Mouse (Mus musculus): ENCODE measurements around the gene Kctd2. TPM values are rescaled to one million over a fixed set of nuclear protein-coding genes. Genes with fewer than 3 reads are reported as not detected.
A peak's percentile ranks its signal among the peaks of the same experiment; 100 is the strongest.

Gene Kctd2
- polyA plus RNA-seq, 1 experiment, result 37.8 TPM

DNA sequence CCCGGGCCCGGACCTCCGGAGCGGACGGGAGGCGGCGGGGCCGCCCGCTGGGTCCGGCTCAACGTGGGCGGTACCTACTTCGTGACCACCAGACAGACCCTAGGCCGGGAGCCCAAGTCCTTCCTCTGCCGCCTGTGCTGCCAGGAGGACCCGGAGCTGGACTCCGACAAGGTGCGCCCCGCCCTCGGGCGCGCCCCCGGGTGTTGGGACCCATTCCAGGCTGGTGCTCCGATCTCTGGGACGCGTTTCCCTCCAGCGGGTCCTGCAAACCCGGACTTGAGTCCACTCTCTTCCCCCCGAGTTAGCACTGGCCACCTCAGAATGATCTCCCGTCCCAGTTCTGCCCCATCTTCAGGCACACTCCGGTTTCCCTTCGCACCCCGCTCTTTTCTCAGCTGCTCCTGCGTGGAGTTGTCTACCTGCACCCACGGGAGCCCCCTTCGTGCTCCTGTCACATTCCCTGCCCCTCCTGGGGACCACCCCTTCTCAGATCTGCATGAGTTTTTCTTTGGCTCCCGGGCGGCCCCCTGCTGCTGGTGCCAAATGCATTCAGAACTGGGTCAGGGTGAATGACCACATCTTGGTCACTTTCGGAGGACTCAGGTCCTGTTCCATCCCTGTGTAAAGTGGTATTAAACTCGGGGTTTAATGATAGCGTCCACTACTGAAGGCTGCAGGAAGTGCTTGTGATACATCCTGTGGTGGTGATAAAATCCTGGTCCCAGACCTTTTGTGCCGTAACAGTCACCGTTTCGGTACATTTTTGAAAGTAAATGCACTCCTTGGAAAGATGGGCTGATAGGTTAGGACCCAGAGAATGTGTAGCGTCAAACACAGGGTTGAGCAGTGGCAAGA lies 635 bp downstream of the Kctd2 start:
- peaks cover 3% of the 10 kb centered on the region; the same call in 1 of the 2 replicates for H3K36me3 ChIP-seq (ENCODE audit: control insufficient read depth, insufficient read depth, low read length)
- H3K27ac ChIP-seq (ENCODE audit: insufficient read depth, low read depth, low read length), result peak overlapping the region; percentile 70
- TF ChIP-seq POLR2A (IDR thresholded peaks at IDR 0.05; ENCODE audit: low read depth, low read length), result no peak
- no peak for TF ChIP-seq CTCF (conservative IDR thresholded peaks at IDR 0.05; ENCODE audit: insufficient read depth, insufficient read length, low read depth, low read length)
- DNase-seq, result peak; percentile 72
- 1% methylated on average over 45 of the region's 45 CpGs for WGBS
- peaks cover 15% of the 10 kb centered on the region for H3K4me1 ChIP-seq (ENCODE audit: control insufficient read depth, insufficient read depth, low read length)
- peak overlapping the region; percentile 98 for H3K4me3 ChIP-seq (ENCODE audit: insufficient read depth, low read depth, low read length)
- no peaks in the 10 kb centered on the region for H3K27me3 ChIP-seq (replicated peaks; ENCODE audit: control insufficient read depth, insufficient read depth, low read length)

DNA sequence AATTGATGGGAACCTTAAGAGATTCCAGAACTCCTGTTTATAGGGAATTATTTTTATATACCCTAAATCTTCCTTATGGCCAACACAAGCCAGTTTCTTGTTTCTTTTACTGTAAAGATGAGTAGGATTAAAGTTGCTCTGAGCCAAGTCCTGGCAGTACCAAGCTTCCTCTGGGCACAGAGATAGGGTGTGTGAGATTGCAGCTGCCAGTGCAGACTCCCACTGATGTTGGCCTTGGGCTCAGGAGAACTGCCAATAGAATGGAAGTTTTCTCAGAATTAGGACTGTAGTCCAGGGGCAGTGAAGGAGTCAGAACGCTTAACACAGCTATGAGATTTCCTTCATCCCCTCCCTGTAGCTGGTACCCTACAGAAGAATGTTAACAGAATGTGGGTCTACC lies 1.4 kb downstream of the Kctd2 start:
- Histone ChIP-seq H3K4me1 (ENCODE audit: control insufficient read depth, insufficient read depth, low read length) (peaks cover 15% of the 10 kb centered on the region), H3K4me3 (ENCODE audit: insufficient read depth, low read depth, low read length) (0 out of 2 replicates have a peak overlapping the region, but pooled peaks have one; percentile 7), H3K27ac (ENCODE audit: insufficient read depth, low read depth, low read length) (no peak overlapping the region), H3K36me3 (ENCODE audit: control insufficient read depth, insufficient read depth, low read length) (no peaks in the 10 kb centered on the region), H3K27me3 (replicated peaks; ENCODE audit: control insufficient read depth, insufficient read depth, low read length) (no peaks in the 10 kb centered on the region)
- WGBS, result 26% methylated on average over 1 of the region's 1 CpGs
- DNase-seq, result peak; percentile 43
- TF ChIP-seq CTCF (conservative IDR thresholded peaks at IDR 0.05; ENCODE audit: insufficient read depth, insufficient read length, low read depth, low read length), result no peak
- no peak for TF ChIP-seq POLR2A (IDR thresholded peaks at IDR 0.05; ENCODE audit: low read depth, low read length)

- H3K27ac ChIP-seq (ENCODE audit: insufficient read depth, low read depth, low read length), result no peak overlapping the region
- WGBS, result 85% methylated on average over 16 of the region's 16 CpGs
- TF ChIP-seq CTCF (conservative IDR thresholded peaks at IDR 0.05; ENCODE audit: insufficient read depth, insufficient read length, low read depth, low read length) (no peak), POLR2A (IDR thresholded peaks at IDR 0.05; ENCODE audit: low read depth, low read length) (no peak)
- H3K27me3 ChIP-seq (replicated peaks; ENCODE audit: control insufficient read depth, insufficient read depth, low read length), result no peaks in the 10 kb centered on the region
- H3K4me1 ChIP-seq (ENCODE audit: control insufficient read depth, insufficient read depth, low read length), result peaks cover 15% of the 10 kb centered on the region
- H3K4me3 ChIP-seq (ENCODE audit: insufficient read depth, low read depth, low read length), result no peak overlapping the region
- DNase-seq, result no peak
- H3K36me3 ChIP-seq (ENCODE audit: control insufficient read depth, insufficient read depth, low read length), result no peaks in the 10 kb centered on the region
Measured at GRCm38 (mm10) chr11:115421972-115422371, 2.0 kb downstream of the Kctd2 start.

DNA sequence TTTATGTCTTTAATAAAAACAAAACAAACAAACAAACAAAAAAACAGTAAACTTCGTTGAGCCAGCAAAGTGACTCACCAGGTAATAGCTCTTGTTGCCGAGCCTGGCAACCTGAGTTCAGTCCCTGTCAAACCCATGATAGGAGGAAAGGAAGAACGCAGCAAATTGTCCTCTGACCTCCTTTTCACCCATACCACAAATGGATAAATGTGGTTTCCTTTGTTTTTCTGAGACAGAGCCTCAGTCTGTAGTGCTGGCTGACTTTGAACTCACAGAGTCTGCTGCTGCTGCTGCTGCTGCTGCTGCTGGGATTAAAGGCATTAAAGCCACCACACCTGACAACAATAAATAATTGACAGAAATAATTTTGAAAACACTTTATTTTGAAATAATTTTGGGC lies 3.2 kb downstream of the Kctd2 start:
- no peaks in the 10 kb centered on the region for H3K27me3 ChIP-seq (replicated peaks; ENCODE audit: control insufficient read depth, insufficient read depth, low read length)
- H3K36me3 ChIP-seq (ENCODE audit: control insufficient read depth, insufficient read depth, low read length), result no peaks in the 10 kb centered on the region
- H3K4me1 ChIP-seq (ENCODE audit: control insufficient read depth, insufficient read depth, low read length), result peaks cover 15% of the 10 kb centered on the region
- WGBS, result 89% methylated on average over 3 of the region's 3 CpGs
- no peak overlapping the region for H3K4me3 ChIP-seq (ENCODE audit: insufficient read depth, low read depth, low read length)
- DNase-seq, result no peak
- no peak overlapping the region for H3K27ac ChIP-seq (ENCODE audit: insufficient read depth, low read depth, low read length)
- TF ChIP-seq POLR2A (IDR thresholded peaks at IDR 0.05; ENCODE audit: low read depth, low read length), result no peak
- no peak for TF ChIP-seq CTCF (conservative IDR thresholded peaks at IDR 0.05; ENCODE audit: insufficient read depth, insufficient read length, low read depth, low read length)

DNA sequence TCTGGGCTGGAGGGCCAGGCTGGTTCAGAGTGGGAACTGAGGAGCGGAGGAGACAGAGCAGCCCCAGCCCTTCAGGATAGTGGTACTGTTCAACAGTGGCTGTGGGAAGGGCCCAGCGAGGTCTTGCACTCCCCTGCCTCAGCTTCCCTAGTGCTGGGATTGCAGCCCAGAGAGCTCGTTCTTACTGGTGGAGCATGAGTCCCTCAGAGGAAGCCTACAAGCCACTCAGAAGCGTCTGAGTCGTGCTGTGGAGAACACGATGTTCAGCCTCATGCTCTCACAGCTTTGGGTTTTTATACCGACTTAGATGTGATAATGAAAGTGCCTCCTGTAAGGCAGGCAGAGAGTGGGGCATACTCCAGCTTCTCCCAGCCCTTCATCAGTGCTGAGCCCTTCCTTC lies 4.7 kb downstream of the Kctd2 start:
- 87% methylated on average over 7 of the region's 7 CpGs for WGBS
- peaks cover 7% of the 10 kb centered on the region for H3K4me1 ChIP-seq (ENCODE audit: control insufficient read depth, insufficient read depth, low read length)

GRCm38 (mm10) chr11:115425671-115426070 lies 5.7 kb downstream of the Kctd2 start:
- DNase-seq, result no peak
- Histone ChIP-seq H3K4me3 (ENCODE audit: insufficient read depth, low read depth, low read length) (no peak overlapping the region), H3K36me3 (ENCODE audit: control insufficient read depth, insufficient read depth, low read length) (0 out of 2 replicates have a peak, but pooled peaks cover 2% of the 10 kb centered on the region), H3K27me3 (replicated peaks; ENCODE audit: control insufficient read depth, insufficient read depth, low read length) (no peaks in the 10 kb centered on the region), H3K4me1 (ENCODE audit: control insufficient read depth, insufficient read depth, low read length) (peaks cover 7% of the 10 kb centered on the region), H3K27ac (ENCODE audit: insufficient read depth, low read depth, low read length) (no peak overlapping the region)
- WGBS, result 80% methylated on average over 6 of the region's 6 CpGs
- TF ChIP-seq CTCF (conservative IDR thresholded peaks at IDR 0.05; ENCODE audit: insufficient read depth, insufficient read length, low read depth, low read length) (no peak), POLR2A (IDR thresholded peaks at IDR 0.05; ENCODE audit: low read depth, low read length) (no peak)

More for the DNA sequence above, 4.7 kb downstream of the Kctd2 start:
- DNase-seq, result no peak
- Histone ChIP-seq H3K27ac (ENCODE audit: insufficient read depth, low read depth, low read length) (no peak overlapping the region), H3K27me3 (replicated peaks; ENCODE audit: control insufficient read depth, insufficient read depth, low read length) (no peaks in the 10 kb centered on the region), H3K36me3 (ENCODE audit: control insufficient read depth, insufficient read depth, low read length) (no peaks in the 10 kb centered on the region), H3K4me3 (ENCODE audit: insufficient read depth, low read depth, low read length) (no peak overlapping the region)
- TF ChIP-seq POLR2A (IDR thresholded peaks at IDR 0.05; ENCODE audit: low read depth, low read length) (no peak), CTCF (conservative IDR thresholded peaks at IDR 0.05; ENCODE audit: insufficient read depth, insufficient read length, low read depth, low read length) (no peak)
